Mouse (Mus musculus) G1E (cell line): ENCODE results near the gene Fam189a1. TPM values are rescaled to one million over a fixed set of nuclear protein-coding genes. Genes with fewer than 3 reads are reported as not detected.

Experiments
- ATAC-seq: 2 replicates; pipeline ENCODE4 v1.8.0; 2016; ENCODE audit warnings: mild to moderate bottlenecking; ENCODE audit not compliant: insufficient number of reproducible peaks, poor library complexity, low FRiP score, severe bottlenecking; ENCODE audit errors: extremely low read depth
- DNase-seq: peaks from one replicate; pipeline ENCODE4 v3.0.0; 2012; ENCODE audit warnings: low spot score
- H3K27me3 ChIP-seq: 2 replicates; pipeline ENCODE4 v1.6.1; 2012; ENCODE audit warnings: mild to moderate bottlenecking, low read length, inconsistent platforms; ENCODE audit not compliant: insufficient read depth
- H3K36me3 ChIP-seq: replicated peaks from 2 replicates; pipeline ENCODE3; 2012; ENCODE audit warnings: mild to moderate bottlenecking, inconsistent platforms
- H3K4me1 ChIP-seq: 2 replicates; pipeline ENCODE4 v1.6.1; 2012; ENCODE audit warnings: low read depth, low read length, inconsistent platforms, mixed read lengths; ENCODE audit not compliant: insufficient read depth
- H3K4me3 ChIP-seq: 2 replicates; pipeline ENCODE4 v1.5.1; 2012; ENCODE audit warnings: low read depth, mild to moderate bottlenecking, inconsistent platforms, low read length, moderate library complexity, mixed read lengths
- H3K9me3 ChIP-seq: replicated peaks from 2 replicates; pipeline ENCODE4 v1.6.1; 2012; ENCODE audit warnings: inconsistent platforms
- CTCF ChIP-seq: IDR thresholded peaks from 2 replicates; pipeline ENCODE4 v1.5.1; 2012; ENCODE audit warnings: low read depth, low read length, inconsistent platforms, mixed read lengths
- GATA1 ChIP-seq: IDR thresholded peaks from 2 replicates; pipeline ENCODE4 v1.6.1; 2012; ENCODE audit warnings: borderline replicate concordance, low read length, inconsistent platforms, mixed read lengths
- GATA2 ChIP-seq: IDR thresholded peaks from 2 replicates; pipeline ENCODE4 v1.6.1; 2012; ENCODE audit warnings: low read depth, low read length, inconsistent platforms, borderline replicate concordance
- POLR2AphosphoS5 ChIP-seq: IDR thresholded peaks from 2 replicates; pipeline ENCODE4 v1.6.1; 2012; ENCODE audit warnings: low read depth, low read length, inconsistent platforms; ENCODE audit not compliant: insufficient replicate concordance
- TAL1 ChIP-seq: conservative IDR thresholded peaks from 2 replicates; pipeline ENCODE4 v1.6.1; 2012; ENCODE audit warnings: low read depth, low read length, inconsistent platforms, mixed read lengths
- polyA plus RNA-seq: library from polyadenylated mRNA; stranded (reverse); fragments of >175 nt; gene quantifications from 2 replicates; pipeline ENCODE4 v1.2.3, GENCODE M21; 2012
- total RNA-seq, 2 experiments: library from RNA; stranded (forward) in 1 of 2; stranded (reverse) in 1 of 2; fragments of 200-1000 nt in 1 of 2; fragments of >200 nt in 1 of 2; fragmentation: Nextera tagmentation in 1 of 2; gene quantifications; 2 replicates each; pipeline ENCODE4 v1.2.3; 2014 to 2017

Gene Fam189a1
- total and polyA plus RNA-seq, 3 experiments, result 0.16 TPM; not detected in 2

DNA sequence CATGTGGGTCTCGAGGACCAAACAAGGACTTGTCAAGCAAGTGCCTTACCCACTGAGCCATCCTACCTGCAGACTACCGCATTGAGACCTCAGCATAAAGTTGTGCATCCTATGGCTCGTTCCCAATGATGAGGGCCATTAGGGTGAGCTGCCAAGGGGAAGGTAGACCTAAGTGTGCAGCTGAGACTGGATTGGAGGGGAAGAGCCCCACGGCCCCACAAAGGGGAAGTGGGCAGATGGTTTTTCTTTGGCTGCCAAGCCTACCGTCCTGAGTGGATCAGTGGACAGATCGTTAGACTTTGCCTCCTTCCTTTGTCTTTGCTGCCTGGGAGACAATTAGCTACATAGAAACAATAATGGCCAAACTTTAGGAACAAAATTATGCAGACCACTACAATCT, 259.8 kb downstream of the Fam189a1 start:
- TF ChIP-seq GATA1 (no peak), POLR2AphosphoS5 (no peak), GATA2 (no peak), CTCF (no peak), TAL1 (no peak)
- no peaks in the 10 kb centered on the region for H3K27me3 ChIP-seq
- H3K4me3 ChIP-seq, result no peak overlapping the region
- H3K36me3 ChIP-seq, result no peaks in the 10 kb centered on the region
- DNase-seq, result no peak
- H3K4me1 ChIP-seq, result no peaks in the 10 kb centered on the region
- no peak for ATAC-seq
- no peaks in the 10 kb centered on the region for H3K9me3 ChIP-seq

DNA sequence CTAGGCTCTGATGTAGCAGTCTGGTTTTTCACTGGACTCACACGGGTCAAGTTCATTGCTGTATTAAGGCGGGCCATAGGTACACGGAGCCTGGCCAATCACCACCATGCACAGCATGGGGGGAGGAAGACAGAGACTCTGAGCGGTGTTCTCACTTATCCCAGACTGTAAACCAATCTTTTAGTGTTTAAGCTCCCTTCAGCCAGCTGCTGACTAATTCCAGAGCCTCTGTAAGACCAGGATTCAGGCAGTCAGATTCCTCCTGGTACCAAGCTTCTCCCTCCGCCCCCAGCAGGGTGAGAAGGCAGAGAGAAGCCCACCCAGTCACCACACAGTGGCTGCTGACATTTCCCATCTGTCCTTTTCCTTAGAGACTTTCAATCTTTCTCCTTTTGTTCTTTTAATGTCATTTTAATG, 260.7 kb downstream of the Fam189a1 start:
- Histone ChIP-seq H3K27me3 (no peaks in the 10 kb centered on the region), H3K36me3 (no peaks in the 10 kb centered on the region), H3K4me3 (no peak overlapping the region), H3K9me3 (no peaks in the 10 kb centered on the region), H3K4me1 (no peaks in the 10 kb centered on the region)
- DNase-seq, result no peak
- no peak for TF ChIP-seq TAL1
- TF ChIP-seq POLR2AphosphoS5, result no peak
- no peak for TF ChIP-seq CTCF
- TF ChIP-seq GATA1, result no peak
- no peak for ATAC-seq

DNA sequence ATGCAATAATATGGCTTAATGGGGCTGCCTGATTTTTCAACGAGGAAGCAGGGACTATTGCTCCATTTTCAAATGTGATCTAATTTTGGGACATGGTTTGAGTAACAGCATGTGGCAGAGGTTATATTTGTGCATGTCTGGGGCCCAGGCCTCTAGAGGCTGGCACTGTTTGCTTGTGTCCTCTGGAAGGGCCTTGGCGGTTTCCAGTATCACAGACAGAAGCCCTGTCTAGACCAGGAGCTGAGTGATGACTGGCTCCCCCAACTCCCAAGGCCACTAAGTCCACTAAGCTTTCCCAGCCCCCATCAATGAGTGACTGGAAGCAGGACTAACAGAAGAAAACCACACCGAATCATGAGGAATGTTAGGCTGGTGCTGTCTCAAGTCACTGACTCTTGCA, 265.2 kb downstream of the Fam189a1 start:
- Histone ChIP-seq H3K9me3 (no peaks in the 10 kb centered on the region), H3K36me3 (no peaks in the 10 kb centered on the region), H3K4me3 (no peak overlapping the region), H3K27me3 (no peaks in the 10 kb centered on the region), H3K4me1 (no peaks in the 10 kb centered on the region)
- ATAC-seq (no peak), DNase-seq (no peak)
- TF ChIP-seq TAL1, result no peak
- no peak for TF ChIP-seq CTCF
- no peak for TF ChIP-seq POLR2AphosphoS5
- no peak for TF ChIP-seq GATA2
- TF ChIP-seq GATA1, result no peak

DNA sequence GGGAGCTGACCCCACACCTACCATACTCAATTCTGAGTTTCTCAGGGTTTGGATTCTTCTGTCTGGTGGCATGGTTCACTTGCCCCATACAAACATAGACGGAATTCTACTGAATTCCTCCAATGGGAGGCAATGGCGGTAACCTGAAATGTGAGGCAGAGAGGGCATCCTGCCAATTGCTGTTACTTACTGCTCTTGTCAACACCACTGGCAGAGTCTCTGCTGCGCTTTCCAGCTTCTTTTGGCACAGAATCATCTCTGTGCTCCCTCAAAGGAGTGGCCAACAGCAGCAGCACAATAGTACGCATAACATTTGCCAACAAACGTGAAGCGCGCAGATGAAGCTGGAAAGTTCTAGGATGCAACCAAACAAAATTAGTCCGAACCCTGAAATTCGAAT, 266.5 kb downstream of the Fam189a1 start:
- H3K4me1 ChIP-seq, result no peaks in the 10 kb centered on the region
- no peak for TF ChIP-seq POLR2AphosphoS5
- TF ChIP-seq CTCF, result no peak
- no peak for TF ChIP-seq GATA1
- no peak for TF ChIP-seq GATA2
- no peak for TF ChIP-seq TAL1

DNA sequence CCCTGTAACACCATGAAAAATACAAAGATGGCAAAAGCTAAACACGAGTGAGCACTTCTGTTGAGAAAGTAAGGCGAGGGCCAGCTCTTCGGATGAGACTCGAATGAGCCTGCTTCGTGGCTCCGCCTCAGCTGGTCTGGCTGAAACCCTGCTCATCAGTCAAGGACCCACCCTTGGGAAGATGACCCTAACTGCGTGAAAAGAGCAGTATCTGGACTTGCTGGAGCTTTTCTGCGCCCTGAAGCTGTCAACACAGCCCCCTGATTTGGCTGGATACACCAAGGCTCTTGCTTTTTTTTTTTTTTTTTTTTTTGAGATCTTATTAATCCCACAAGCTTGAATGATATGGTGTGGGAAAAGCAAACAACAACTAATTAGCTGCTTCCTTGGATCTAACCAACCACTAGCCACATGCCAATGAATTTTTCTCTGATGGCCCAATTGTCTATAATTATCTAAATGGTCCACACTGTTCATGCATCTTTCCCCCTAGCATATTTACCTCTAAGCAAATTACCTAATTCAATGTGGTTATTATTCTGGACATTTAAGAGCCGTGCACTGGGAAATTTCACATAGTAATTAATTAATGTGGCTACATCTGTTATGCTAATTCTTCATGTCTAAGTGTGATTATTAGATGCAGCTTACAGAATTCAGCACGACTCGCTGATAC, 272.0 kb downstream of the Fam189a1 start:
- no peaks in the 10 kb centered on the region for H3K9me3 ChIP-seq
- ATAC-seq, result no peak
- peaks cover 3% of the 10 kb centered on the region; the same call in 1 of the 2 replicates for H3K27me3 ChIP-seq
- no peaks in the 10 kb centered on the region for H3K36me3 ChIP-seq
- no peak overlapping the region for H3K4me3 ChIP-seq
- H3K4me1 ChIP-seq, result no peaks in the 10 kb centered on the region
- no peak for DNase-seq
- no peak for TF ChIP-seq GATA1
- TF ChIP-seq CTCF, result no peak
- no peak for TF ChIP-seq POLR2AphosphoS5
- no peak for TF ChIP-seq GATA2
- TF ChIP-seq TAL1, result no peak

More for the DNA sequence above, 266.5 kb downstream of the Fam189a1 start:
- H3K4me3 ChIP-seq, result no peak overlapping the region
- ATAC-seq, result no peak
- no peaks in the 10 kb centered on the region for H3K27me3 ChIP-seq
- no peaks in the 10 kb centered on the region for H3K36me3 ChIP-seq
- DNase-seq, result no peak
- H3K9me3 ChIP-seq, result no peaks in the 10 kb centered on the region

DNA sequence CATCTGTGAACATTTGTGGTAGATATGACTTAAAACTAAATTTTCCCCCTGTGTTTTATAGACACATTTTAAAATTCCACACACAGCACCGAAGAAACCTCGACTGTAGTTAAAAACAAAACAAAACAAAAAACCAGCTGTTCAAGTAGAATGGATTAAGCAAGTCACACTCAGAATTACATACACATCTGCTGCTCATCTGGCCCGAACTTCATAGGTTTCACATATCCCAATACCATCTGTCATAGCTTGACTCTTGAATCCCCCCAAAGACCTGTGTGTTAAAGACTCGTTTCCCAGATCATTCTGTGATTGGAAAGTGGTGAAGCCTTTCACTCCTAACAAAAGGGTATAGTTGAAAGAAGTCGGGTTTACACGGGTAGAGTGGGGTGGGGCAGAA, 274.1 kb downstream of the Fam189a1 start:
- Histone ChIP-seq H3K9me3 (no peaks in the 10 kb centered on the region), H3K36me3 (no peaks in the 10 kb centered on the region), H3K27me3 (peaks cover 4% of the 10 kb centered on the region), H3K4me3 (no peak overlapping the region), H3K4me1 (no peaks in the 10 kb centered on the region)
- DNase-seq (no peak), ATAC-seq (no peak)
- TF ChIP-seq GATA1 (no peak), TAL1 (no peak), GATA2 (no peak), CTCF (no peak), POLR2AphosphoS5 (no peak)

DNA sequence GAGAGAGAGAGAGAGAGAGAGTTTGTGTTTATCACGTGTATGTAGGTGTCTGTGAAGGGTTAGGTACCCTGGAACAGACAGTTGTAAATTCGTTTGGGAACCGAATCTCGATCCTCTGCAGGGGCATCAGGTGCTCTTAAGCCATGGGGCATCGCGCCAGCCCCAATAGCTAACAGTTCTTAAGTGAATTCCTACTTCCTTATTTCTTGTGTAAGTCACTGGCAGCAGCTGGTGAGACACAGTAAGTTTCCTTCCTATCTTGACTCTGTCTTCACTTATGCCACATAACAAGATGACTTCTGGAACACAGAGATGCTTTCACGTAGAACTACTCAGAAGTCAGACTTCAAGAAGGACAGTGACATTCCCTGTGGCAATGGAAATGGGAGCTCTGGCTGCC, 275.0 kb downstream of the Fam189a1 start:
- no peak for TF ChIP-seq TAL1
- TF ChIP-seq GATA2, result no peak
- Histone ChIP-seq H3K4me3 (no peak overlapping the region), H3K27me3 (peaks cover 6% of the 10 kb centered on the region), H3K9me3 (no peaks in the 10 kb centered on the region), H3K4me1 (no peaks in the 10 kb centered on the region), H3K36me3 (no peaks in the 10 kb centered on the region)
- ATAC-seq (no peak), DNase-seq (no peak)
